Mouse (Mus musculus) lung, adult 18-20 months (tissue): Measurements from ENCODE around the gene Nt5dc1.
"Not testable (repeated sequence)": the region's sequence is repeated elsewhere in the genome, so short reads cannot be mapped to it uniquely, and the experiment has no call there.

Experiments
- DNase-seq, 2 experiments: peaks; one replicate each; pipeline ENCODE4 v3.0.0; 2022; ENCODE audit warnings: mixed read lengths in 2 of 2

The Nt5dc1 gene

DNA sequence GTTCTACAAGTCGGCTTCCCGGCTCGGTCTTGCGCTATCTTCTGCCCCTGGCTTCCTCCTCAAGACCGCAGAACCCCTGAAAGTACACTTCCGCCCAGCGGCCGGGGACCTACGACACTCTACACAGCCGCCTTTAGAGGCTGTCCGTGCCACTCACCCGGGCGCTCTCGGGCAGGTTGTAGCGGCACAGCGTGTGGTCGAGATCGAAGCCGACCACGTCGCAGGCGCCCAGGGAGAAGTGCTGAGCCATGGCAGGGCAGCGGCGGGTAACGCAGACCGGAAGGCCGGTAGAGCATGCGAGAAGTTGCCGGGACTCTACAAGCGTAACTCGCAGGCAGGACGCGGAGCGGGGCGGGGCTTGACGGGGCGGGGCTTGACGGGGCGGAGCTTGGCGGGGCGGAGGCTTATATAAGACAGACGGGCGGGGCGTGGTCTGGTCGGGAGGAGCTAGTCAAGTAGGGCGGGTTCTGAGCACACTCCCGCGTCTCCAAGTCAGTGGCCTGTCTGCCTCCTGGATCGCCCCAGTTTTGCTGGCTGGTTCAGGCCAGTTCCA is at the start of gene Nt5dc1:
Nt5dc1 (minus strand) TSS at position 349 of the 553 bp plus-strand sequence.
- peak; percentile 92 to 94 for DNase-seq

DNA sequence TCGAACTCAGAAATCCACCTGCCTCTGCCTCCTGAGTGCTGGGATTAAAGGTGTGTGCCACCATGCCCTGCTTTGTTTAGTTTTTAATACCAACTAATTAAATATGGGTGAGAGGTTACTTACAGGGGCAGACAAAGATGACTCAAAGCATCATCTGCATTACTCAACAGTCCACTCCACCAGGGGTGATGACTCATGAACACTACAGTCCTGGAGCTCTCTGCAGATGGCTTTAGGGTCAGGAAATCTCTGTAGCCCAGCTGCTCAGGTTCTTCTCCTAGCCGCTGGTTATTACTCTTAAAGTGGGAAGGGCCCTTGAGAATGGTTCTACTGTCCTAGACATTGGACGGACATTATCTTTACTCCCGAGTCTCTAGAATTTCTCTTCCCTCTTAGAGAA is 46.0 kb upstream of the Nt5dc1 start:
- no peak for DNase-seq

DNA sequence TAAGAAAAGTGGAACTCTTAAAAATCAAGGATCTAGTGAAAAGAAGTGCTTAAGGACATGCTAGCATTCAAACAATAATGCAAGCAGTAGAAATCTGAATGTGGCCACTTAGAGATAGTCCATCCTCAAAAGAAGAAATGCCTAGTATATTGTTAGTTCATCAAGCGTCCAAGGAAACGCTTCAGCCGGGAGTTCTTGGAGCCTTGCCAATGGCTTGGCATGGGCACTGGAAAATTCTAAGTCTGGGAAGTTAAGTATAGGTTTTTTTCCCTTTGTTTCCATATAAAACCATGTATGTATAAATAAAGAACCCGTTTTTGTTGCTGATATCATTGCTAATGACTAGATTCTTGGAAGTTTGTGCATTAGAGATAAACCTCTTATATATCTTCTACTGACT is 43.1 kb upstream of the Nt5dc1 start:
- DNase-seq: no peak

DNA sequence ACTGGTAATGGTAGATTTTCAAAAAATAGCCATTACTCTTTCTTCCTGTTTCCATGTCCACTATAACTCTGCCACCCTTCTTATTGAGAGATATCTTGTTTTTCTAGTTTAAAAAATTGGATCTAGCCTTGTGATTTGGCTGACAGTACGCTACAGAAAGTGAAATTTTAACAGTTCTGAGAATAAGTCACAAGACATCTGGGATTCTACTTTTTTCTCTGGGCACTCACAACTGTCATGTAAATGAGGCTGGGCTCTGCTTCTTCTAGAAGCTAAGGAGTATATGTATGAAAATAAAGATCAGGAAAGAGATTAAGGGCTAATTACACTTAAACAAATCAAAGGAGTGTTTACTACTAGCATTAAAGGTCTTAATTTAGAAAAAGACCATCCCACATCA is 31.1 kb upstream of the Nt5dc1 start:
- DNase-seq: no peak

DNA sequence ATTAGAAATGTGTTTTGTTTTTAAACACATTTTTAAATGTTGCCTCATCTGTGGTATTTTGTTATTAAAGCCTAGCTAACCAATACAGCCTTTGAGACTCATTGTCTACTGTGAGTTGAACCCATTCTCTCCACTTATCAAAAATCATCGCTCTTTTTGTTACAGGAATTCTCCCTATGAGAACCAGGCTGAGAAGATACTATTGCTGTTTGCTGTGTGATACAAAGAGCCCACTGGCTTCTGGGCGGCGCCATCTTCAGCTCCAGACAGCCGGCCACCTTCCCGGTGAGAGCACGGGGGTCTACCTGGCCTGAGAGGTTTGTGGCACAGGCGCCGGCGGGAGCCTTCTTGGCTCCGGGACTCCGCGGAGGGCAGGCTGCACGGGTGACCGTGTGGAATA is 15.8 kb upstream of the Nt5dc1 start:
- not testable (repeated sequence) for DNase-seq

DNA sequence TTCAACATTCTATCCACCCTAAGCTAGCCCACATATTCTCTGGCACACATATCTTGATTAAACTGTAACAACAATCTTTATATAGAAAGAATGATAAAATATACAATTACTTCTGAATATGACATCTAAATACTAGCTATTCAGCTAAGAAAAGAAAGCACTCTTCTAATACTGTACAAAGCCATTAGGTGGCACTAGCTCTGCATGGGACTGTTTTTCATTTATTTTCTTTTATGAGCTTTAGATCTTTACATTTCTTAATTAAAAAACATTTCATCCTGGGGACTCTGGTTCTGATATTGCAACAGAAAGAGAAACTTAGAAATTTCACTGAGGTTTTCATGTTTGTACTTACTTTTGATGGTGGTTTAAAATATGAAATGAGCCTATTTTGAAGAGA is 13.4 kb upstream of the Nt5dc1 start:
- DNase-seq: no peak

DNA sequence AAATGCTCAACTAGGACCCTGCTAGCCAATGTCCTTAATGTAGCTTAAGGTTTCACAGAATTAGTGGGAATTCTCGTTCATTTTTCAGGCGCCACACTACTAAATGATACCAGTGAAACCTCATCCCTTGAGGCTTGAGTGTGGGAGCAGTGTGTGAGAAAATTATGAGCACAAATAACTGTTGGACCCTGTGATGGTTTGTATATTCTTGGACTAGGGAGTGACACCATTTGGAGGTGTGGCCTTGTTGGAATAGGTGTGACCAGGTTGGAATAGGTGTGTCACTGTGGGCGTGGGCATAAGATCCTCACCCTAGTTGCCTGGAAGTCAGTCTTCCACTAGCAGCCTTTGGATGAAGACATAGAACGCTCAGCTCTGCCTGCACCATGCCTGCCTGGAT is 442 bp upstream of the Nt5dc1 start:
- DNase-seq: not testable (repeated sequence)

DNA sequence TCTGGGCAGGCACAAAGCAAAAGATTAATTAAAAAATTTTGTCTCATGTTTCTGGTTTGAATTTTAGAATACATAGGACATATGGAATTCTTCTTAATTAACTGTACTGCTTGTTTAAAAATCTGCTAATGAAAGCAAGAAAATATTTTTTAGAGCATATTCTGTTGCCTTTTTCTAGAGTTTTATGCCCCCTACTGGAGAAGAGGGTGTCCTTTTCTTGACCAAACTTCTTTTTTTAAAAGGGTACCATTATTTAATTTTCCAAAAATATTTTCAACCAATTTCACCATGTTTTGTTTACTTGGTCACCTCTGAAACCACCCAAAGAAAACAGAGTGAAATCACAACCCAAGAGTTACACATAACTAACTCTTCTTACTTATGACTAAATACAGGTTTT is 19.1 kb downstream of the Nt5dc1 start:
- DNase-seq: no peak

DNA sequence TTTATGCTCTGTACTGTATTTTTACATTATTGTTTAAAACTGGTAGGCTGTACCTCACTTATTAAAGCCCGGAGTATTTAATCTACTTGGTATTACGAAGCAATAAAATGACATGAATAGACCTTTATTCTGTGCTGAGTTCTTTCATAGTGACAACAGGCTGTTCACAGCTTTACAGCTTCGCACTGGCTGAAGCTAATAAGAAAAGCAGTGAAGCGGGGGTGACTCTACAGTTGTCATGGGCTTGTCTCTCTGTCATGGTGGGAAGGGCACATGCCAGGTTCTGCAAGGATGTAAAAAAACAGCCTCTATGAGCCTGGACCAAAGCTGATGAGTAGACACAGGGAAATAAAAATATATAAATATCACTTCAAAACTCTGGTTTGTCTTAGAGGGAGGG is 21.4 kb downstream of the Nt5dc1 start:
- DNase-seq: no peak

DNA sequence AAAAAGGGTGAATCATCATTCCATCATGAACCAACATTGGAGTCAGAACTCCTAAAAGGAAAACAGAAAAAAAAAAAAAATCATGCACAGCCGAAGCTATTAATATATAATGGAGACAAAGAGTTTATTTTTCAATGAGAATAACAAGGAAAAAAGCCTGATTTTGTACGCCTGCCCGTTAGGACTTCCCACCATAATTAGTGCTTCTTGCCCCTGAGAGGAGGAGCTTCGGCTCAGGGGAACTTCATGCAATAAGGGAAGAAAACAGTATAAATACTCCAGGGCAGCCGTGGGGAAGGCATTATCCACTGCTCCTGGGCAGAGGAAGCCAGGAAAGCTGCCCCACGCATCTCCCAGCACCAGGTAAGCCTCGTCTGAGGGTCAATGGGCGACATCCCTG is 28.7 kb downstream of the Nt5dc1 start, which contains the start of gene Col10a1:
Col10a1 (plus strand) TSS at position 301 of the 400 bp plus-strand sequence.
- DNase-seq: no peak

DNA sequence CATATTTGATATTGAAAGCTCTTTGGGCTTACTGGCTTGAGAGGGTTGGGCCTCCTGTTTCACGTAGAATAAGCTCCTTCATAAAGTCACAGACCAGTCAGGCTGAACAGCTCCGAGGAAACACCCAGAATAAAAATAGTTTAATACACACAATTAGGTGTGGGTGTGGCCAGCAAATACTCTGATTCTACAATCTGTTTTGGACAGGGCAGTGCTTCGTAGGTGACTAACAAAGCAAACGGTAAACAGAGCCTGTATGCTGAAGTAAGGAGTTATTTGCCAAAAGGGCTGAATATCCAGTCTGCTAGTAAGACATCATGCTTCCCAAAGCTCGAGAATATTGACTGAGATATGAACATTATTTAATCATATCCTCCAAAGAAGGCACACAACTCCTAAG is 32.7 kb downstream of the Nt5dc1 start:
- no peak for DNase-seq

DNA sequence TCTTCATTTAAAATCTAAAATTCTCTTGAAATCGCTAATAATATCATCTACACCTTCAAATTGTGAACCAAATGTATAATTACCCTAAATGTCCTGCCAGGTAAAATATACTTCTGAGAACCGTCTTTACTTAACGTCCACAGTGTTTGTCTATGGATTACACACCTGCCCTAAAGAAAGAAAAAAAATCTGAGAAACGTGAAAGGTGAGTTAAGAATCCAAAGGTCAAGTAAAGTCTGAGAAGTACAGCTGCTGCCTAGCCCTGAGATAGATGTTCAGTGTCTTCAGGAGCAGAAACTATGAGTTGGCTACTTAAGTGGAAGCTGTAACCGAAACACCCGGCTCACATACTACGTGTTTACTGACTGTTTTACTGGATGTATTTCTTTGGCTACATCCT is 45.0 kb downstream of the Nt5dc1 start:
- DNase-seq: no peak

DNA sequence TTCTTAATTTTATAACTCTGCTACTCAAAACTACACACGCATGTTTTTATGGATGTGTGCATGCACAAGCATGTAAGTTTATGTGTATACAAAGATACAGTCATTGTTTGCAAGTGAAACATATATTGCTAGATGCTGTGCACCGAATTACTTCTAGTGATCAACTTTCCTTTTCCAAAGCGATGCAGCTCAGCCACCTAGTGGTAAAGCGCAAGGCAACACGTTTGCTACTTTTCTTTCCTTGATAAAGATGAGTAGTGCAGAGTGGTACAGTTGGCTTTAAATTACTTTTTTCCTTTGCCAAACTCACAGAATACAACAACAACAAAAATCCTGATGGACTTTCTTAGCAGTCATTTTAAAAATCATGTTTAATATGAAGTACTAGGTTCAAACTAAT is 50.2 kb downstream of the Nt5dc1 start:
- no peak for DNase-seq

DNA sequence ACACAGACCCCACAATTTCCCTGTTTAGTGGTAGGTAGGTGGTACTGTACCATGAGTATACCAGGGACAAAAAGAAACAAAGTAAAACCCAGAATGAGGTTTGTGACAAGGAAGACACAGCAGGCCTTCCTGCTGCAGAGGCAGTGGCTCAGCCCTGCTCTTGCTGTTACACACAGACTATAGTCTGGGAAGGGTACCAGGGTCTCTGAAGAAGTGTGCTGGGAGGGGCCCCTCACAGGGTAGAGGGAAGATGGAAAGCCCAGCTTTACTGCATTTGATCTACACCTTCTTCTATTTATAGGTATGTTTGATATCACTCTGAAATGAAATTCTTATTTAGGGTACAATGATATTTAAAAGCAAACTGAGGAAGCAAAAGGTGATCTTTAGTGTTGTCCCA is 54.6 kb downstream of the Nt5dc1 start:
- DNase-seq: peak in 1 of 2 experiments; percentile 11

DNA sequence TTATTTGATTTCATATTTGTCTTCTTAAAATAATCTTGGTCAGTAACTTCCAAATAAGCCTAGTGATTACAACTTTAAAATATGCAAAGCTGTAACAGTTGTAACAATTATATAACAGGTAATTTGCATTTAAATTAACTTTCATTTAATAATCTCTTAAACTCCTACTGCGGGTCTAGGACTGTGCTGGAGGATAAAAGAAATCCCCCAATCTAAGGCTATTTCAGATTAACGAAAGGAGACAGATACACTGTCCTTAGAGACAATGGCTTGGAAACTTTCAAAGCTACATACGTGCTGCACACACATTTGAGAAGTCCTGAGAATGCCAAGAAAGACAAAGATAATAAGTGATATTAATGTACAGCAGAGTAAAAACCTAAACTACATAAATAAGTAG is 60.1 kb downstream of the Nt5dc1 start:
- no peak for DNase-seq

DNA sequence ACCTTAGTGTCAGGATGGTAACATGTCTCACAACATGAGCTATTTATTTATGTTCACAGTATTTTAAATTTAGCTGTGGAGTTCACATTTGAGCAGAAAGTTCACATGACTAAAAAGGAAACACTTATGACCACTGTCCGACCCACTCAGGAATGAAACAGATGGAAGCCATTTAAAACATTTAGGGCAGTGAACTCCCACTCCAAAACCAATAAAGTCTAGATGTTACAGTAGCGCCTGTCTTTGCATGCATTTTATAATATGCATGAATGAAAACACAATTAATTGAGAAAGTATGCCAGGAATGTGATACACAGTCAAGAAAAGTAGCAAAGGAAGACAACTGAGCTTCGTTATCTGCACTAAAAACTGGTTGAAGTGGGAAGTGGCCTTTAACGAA is 66.2 kb downstream of the Nt5dc1 start:
- no peak for DNase-seq

DNA sequence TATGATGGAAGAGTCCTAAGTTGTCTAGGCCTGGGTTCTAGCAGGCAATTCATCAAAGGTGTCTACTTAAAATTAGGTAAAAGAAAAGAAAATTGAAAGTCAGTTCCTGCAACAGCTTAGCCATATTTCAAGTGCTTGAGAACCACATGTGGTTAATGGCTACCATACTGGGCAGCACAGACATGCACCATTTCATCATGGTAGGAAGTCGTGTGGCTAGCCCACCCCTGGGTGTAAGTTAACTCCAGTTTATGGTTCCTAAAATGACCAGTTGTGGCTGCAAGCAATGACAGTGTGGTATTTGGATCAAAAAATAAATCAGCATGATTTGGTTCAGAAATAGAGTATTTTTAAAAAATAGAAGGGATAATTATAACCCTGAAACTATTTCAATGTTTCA is 76.5 kb downstream of the Nt5dc1 start:
- DNase-seq: no peak

DNA sequence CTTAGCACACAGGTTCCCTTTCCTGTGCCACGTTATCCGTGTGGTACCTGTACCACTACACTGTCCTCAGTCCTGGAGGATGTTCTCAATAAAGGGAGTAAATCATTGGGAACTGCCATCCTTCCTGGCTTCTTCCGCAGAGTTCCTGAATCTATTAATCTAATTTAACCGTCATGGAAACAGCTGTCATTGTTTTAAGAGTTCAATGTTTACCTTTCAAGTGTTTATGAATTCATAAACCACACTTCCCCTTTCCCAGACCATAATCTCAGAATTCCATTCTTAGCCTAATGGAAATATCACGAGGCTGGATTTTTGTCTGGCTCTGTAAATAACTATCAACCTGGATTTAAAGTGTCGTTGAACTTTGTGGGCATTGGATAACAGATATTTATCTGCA is 77.3 kb downstream of the Nt5dc1 start:
- DNase-seq: no peak

DNA sequence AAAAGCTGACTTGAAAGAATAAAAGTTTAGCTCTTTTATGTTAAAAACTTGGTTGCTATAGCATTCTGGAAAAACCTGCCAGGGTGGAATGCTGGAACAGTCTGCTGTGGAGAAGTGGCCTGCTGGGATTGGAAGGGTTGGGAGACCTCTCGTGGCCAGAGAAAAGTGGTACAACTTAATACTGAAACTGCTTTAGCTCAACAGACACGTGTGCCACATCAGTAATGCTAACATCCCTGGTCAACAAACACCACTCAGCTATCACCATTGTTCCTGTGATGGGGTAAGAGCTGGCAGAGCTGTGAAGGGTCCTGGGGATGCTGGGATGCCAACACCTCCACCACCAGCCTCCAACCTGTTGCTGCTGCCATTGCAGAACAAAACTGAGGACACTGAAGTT is 90.0 kb downstream of the Nt5dc1 start:
- DNase-seq: peak; percentile 31 to 57

DNA sequence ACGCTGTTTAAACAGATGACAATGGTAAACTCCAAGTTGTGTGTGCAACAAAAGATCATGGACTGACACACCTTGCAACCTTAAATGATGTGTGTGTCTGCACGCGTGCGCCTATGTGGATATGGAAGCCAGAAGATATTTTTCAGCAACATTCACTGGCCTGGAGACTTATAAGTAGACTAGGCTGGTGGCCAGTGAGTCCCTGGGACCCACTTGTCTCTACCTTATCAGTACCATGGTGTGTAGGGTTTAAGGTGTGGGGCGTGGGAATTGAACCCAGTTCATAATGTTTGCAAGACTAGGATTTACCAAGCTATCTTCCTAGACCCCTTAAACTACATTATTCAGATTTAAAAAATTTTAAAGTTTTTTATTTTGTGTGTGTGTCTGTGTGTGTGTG is 91.2 kb downstream of the Nt5dc1 start:
- no peak for DNase-seq

DNA sequence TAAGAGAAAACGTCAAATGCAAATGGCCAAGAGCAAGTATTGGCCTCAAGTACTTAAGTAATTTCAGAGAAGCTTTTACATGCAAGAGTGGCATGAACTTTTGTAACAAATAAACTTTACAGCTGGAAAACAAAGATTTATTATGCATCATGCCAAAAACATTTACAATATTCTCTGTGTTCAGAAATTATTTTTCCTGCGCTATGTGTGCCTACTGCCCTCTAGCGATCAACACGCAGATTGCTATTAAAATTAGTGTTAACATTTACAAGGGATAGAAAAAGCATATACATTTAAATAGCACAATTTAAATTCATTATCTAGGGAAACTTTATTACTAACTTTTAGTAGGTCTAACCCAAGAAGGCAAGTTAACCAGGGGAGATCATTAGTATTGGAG is 91.7 kb downstream of the Nt5dc1 start:
- DNase-seq: no peak

DNA sequence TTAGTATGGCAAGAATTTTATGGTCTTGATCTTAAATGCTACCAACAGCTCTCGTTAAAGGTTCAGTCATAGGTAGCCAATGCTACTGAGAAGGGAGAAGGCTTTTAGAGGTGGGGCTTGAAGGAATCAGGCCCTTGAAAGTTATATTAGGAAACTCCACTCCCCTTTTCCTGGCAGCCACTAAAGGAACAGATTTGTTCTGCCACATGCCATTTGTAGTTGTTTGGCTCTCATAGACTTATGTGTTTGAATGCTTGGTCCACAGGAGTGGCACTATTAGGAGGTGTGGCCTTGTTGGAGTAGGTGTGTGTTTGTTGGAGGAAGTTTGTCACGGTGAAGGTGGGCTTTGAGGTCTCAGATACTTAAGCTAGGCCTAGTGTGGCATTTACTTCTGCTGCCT is 97.5 kb downstream of the Nt5dc1 start:
- peak in 1 of 2 experiments; percentile 38 for DNase-seq

DNA sequence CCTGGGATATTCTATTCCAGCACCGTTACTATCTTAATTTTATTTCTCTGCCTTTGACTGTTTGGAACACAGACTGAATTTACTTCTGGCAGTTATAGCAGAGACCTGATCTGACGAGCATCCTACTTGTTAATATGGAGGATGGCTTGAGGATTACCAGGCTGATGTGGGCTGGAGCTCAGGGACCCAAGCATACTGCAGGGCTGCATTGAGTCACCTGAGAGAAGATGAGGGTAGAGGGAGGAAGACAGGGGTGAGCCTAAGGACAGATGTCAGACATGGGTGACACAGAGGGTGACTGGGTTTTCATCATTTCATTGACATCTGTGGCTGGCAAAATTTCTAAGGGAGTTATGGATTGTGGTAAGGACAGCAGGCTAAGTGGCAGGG is 101.1 kb downstream of the Nt5dc1 start:
- no peak for DNase-seq

DNA sequence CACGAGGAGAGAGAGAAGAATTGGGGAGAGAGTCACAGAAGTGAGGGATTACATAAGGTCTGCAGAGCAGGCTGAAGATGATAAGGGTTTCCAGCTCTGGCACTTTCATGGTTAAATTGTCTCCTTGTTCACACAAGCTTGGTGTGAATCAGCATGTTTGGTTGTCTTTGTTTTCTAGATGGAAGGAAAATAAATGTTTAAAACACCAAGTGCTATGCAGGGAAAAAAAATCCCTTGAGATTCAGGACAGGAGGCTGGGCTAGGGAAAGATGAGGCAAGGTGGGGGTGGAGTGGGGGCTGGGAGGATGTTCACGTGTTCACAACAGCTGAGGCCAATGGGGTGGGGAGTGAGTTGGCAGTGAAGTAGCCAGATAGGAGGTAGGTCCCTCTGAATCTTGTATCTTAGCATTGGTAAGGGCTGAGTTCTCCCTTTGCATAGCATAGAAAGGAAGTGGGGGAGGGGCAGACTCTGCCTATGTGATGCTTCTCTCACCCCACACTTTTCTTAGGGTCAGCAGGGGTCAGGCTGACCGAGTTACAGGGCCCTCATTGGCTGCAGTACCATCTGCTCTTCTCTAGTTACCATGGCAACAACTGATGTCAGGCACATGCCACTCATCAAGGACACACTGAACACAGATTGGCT is 101.7 kb downstream of the Nt5dc1 start:
- DNase-seq: no peak

DNA sequence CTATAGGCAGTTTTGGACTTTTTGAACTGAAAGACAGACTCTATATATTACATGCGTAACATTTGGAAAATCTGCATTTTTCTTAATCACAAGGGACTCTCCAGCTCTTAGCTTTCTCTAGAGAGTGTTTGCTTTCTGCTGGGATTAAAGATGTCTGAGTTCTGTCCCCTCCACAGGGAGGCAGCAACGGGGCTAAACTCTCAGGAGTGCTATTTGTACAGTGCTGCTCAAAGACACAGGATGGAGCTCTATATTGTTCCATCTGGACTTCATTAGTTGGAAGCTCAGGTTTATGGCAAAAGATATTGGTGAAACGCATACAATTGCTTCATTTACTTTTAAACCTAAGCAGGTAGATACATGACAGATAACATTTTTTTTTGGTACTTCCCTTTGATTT is 105.8 kb downstream of the Nt5dc1 start:
- DNase-seq: no peak
